Mouse (Mus musculus): ENCODE data around the gene Ncam1.

DNA sequence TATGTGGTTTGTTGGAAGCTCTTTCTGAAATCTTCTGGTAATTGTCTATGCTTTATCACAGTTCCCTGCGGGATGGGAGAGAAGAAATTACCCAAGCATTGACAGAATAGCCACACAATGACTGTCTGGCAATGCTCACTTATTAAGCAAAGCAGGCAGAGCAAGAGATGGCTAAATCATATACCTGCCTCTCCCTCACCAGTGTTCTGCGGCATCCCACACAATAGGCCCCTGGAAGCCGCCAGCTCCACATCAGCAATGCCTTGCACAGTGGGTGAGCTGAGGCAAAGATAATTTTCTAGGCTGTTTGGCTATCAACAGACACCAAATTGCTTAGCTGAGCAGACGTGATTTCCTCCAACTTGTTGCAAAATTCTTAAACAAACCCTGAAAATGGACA lies 208.5 kb downstream of the Ncam1 start:
- TF ChIP-seq CTCF (IDR thresholded peaks at IDR 0.05; ENCODE audit: low read depth, low read length) (no peak), TAL1 (conservative IDR thresholded peaks at IDR 0.05; ENCODE audit: low read depth, low read length) (no peak)
